Mouse (Mus musculus) hematopoietic stem cell, adult 5-6 weeks (primary cell): ENCODE results near the gene Kdm5c. TPM values are rescaled to one million over a fixed set of nuclear protein-coding genes. Genes with fewer than 3 reads are reported as not detected.
"Not testable (repeated sequence)": the region's sequence is repeated elsewhere in the genome, so short reads cannot be mapped to it uniquely, and the experiment has no call there.

ENCODE experiments used
- ATAC-seq, 2 experiments: fragments of 125-278 bp in 1 of 2; replicated peaks in 1 of 2; 2 replicates each; pipeline ENCODE4 v1.8.0; 2016 to 2017; ENCODE audit warnings: inconsistent platforms in 2 of 2, mild to moderate bottlenecking in 2 of 2, moderate number of reproducible peaks in 2 of 2, low read depth in 1 of 2, moderate TSS enrichment in 1 of 2; ENCODE audit not compliant: low FRiP score in 2 of 2, poor library complexity in 2 of 2, severe bottlenecking in 2 of 2, insufficient read depth in 1 of 2, low TSS enrichment in 1 of 2
- total RNA-seq: library from RNA; stranded (forward); fragments of 172-1452, 232-1000 nt; gene quantifications from 2 replicates; pipeline ENCODE4 v1.2.3, GENCODE M21; 2017

Gene Kdm5c
- total RNA-seq, 1 experiment from 2014 or later = 45.1 TPM

- no peak for ATAC-seq
Observed at GRCm38 (mm10) chrX:152244492-152245189, 11.8 kb downstream of the Kdm5c start.

GRCm38 (mm10) chrX:152271189-152271588, 38.4 kb downstream of the Kdm5c start:
- no peak for ATAC-seq

- no peak for ATAC-seq
Observed at GRCm38 (mm10) chrX:152279384-152279783, 46.6 kb downstream of the Kdm5c start.

GRCm38 (mm10) chrX:152284746-152285145, 51.9 kb downstream of the Kdm5c start:
- no peak for ATAC-seq

- ATAC-seq = not testable (repeated sequence)
Observed at GRCm38 (mm10) chrX:152287026-152287425, 54.2 kb downstream of the Kdm5c start.

- no peak for ATAC-seq
Observed at GRCm38 (mm10) chrX:152306224-152306623, 73.4 kb downstream of the Kdm5c start.

GRCm38 (mm10) chrX:152307371-152307770, 74.6 kb downstream of the Kdm5c start:
- peak in 1 of 2 experiments; percentile 48; a peak in 2 of 4 replicates for ATAC-seq

- peak; percentile 42 to 58; a peak in 1 of 4 replicates for ATAC-seq
Observed at GRCm38 (mm10) chrX:152307942-152308341, 75.1 kb downstream of the Kdm5c start.

- no peak for ATAC-seq
Observed at GRCm38 (mm10) chrX:152320535-152320934, 87.7 kb downstream of the Kdm5c start.

- peak; percentile 54 to 62 for ATAC-seq
Observed at GRCm38 (mm10) chrX:152322776-152323175, 90.0 kb downstream of the Kdm5c start.

- ATAC-seq = no peak
Observed at GRCm38 (mm10) chrX:152323584-152323983, 90.8 kb downstream of the Kdm5c start.

Other genes with a start within 250 kb of the Kdm5c start
- 124 and 154 TPM in 2 replicates for gene Hsd17b10, start 231.2 kb upstream of the Kdm5c start, total RNA-seq
- gene Ribc1, start 216.7 kb upstream of the Kdm5c start, total RNA-seq = 1.8 and 1.9 TPM in 2 replicates
- 363 and 450 TPM in 2 replicates for gene Smc1a, start 216.6 kb upstream of the Kdm5c start, total RNA-seq
- gene Iqsec2, start 88.8 kb upstream of the Kdm5c start, total RNA-seq = 4.5 and 5.4 TPM in 2 replicates
- gene Kantr, start 94.5 kb downstream of the Kdm5c start, total RNA-seq = 6.3 and 8.3 TPM in 2 replicates
- 34.0 and 39.6 TPM in 2 replicates for gene Tspyl2, start 109.4 kb downstream of the Kdm5c start, total RNA-seq
- gene Gpr173, start 135.7 kb downstream of the Kdm5c start, total RNA-seq = 0.63 TPM in 1 of 2 replicates, not detected in the other